Mouse (Mus musculus): ENCODE data around the gene Ttc3.

- no peak for TF ChIP-seq CTCF (IDR thresholded peaks at IDR 0.05; ENCODE audit: low read depth)
- no peak for TF ChIP-seq EP300 (optimal IDR thresholded peaks at IDR 0.05)
Measured at GRCm38 (mm10) chr16:94467337-94468055, 97.1 kb downstream of the Ttc3 start.
